In genomic region chr4:123183239-123184056, GRCm38 (mm10) we compare ENCODE assay signal across 8 mouse cellular contexts. TPM values are rescaled to one million over a fixed set of nuclear protein-coding genes. Genes with fewer than 3 reads are reported as not detected.
DNase-seq lines count a peak whose midpoint lies in the region; ATAC-seq and TF ChIP-seq lines count a peak whose summit lies in the region.

No protein-coding gene starts in this region.

- peaks cover 68% of the 10 kb centered on the region for H3K27me3 ChIP-seq in embryonic facial prominence, embryonic 12.5 days
- peaks cover 2% of the 10 kb centered on the region for H3K27me3 ChIP-seq in kidney, adult 2 months (replicated peaks; ENCODE audit: control insufficient read depth, insufficient read depth, low read length)
- H3K27me3 ChIP-seq in limb, embryonic 10.5 days (ENCODE audit: low read depth, poor library complexity, severe bottlenecking), result peaks cover 90% of the 10 kb centered on the region
- H3K27me3 ChIP-seq in midbrain, embryonic 11.5 days (ENCODE audit: control insufficient read depth, insufficient read depth, low read length), result peaks cover 38% of the 10 kb centered on the region

- no peak overlapping the region for H3K27ac ChIP-seq in embryonic facial prominence, embryonic 12.5 days
- H3K27ac ChIP-seq in kidney, adult 2 months (ENCODE audit: insufficient read depth, low read depth, low read length), result no peak overlapping the region
- H3K27ac ChIP-seq in limb, embryonic 10.5 days, result 0 out of 2 replicates have a peak overlapping the region, but pooled peaks have one; percentile 20
- no peak overlapping the region for H3K27ac ChIP-seq in midbrain, embryonic 11.5 days (ENCODE audit: low read depth, low read length)

- peak; percentile 76 for DNase-seq in adrenal gland, postnatal 25 days
- DNase-seq in heart, adult 9 months (ENCODE audit: low spot score in 2 of 2), result peak; percentile 44 to 51
- peak; percentile 79 for DNase-seq in kidney, adult 2 months
- peak; percentile 88 for DNase-seq in limb, embryonic 10.5 days (ENCODE audit: low spot score)
- DNase-seq in midbrain, embryonic 11.5 days (ENCODE audit: low spot score, missing footprints), result peak; percentile 97
- DNase-seq in right cerebral cortex, postnatal 36 days (ENCODE audit: low spot score in 2 of 2), result peak; percentile 92 to 93
- peak; percentile 88 for DNase-seq in yolk sac, embryonic 10.5 days (ENCODE audit: low spot score)

- ATAC-seq in embryonic facial prominence, embryonic 12.5 days (ENCODE audit: insufficient number of reproducible peaks, insufficient read depth, low FRiP score, low TSS enrichment), result peak; percentile 90
- ATAC-seq in midbrain, embryonic 11.5 days (ENCODE audit: low FRiP score), result peak; percentile 93

- peaks cover 3% of the 10 kb centered on the region; the same call in 1 of the 2 replicates for H3K4me1 ChIP-seq in embryonic facial prominence, embryonic 12.5 days
- H3K4me1 ChIP-seq in kidney, adult 2 months (ENCODE audit: control insufficient read depth, insufficient read depth, low read length), result peaks cover 4% of the 10 kb centered on the region
- H3K4me1 ChIP-seq in limb, embryonic 10.5 days, result peaks cover 20% of the 10 kb centered on the region
- peaks cover 7% of the 10 kb centered on the region for H3K4me1 ChIP-seq in midbrain, embryonic 11.5 days (ENCODE audit: control insufficient read depth, insufficient read depth, low read length)

- no peak for TF ChIP-seq POLR2A in kidney, adult 2 months (IDR thresholded peaks at IDR 0.05; ENCODE audit: low read depth, low read length)

- no peak for TF ChIP-seq CTCF in kidney, adult 2 months (conservative IDR thresholded peaks at IDR 0.05; ENCODE audit: insufficient read depth, insufficient read length, low read depth, low read length)

- WGBS in embryonic facial prominence, embryonic 12.5 days, result 11% methylated on average over 44 of the region's 44 CpGs
- 14% methylated on average over 44 of the region's 44 CpGs for WGBS in kidney, adult 2 months
- 9% methylated on average over 44 of the region's 44 CpGs for WGBS in limb, embryonic 10.5 days
- 10% methylated on average over 44 of the region's 44 CpGs for whole genome bisulfite sequencing in midbrain, embryonic 11.5 days

- H3K4me3 ChIP-seq in embryonic facial prominence, embryonic 12.5 days, result peak overlapping the region; percentile 40
- H3K4me3 ChIP-seq in kidney, adult 2 months (ENCODE audit: insufficient read depth, low read depth, low read length), result peak overlapping the region; percentile 52
- peak overlapping the region; percentile 54 for H3K4me3 ChIP-seq in limb, embryonic 10.5 days
- H3K4me3 ChIP-seq in midbrain, embryonic 11.5 days (ENCODE audit: low read depth, low read length), result peak overlapping the region; percentile 25

- H3K4me2 ChIP-seq in embryonic facial prominence, embryonic 12.5 days (replicated peaks), result peak overlapping the region; percentile 67
- H3K4me2 ChIP-seq in midbrain, embryonic 11.5 days, result peak overlapping the region; percentile 80

- H3K9ac ChIP-seq in embryonic facial prominence, embryonic 12.5 days, result no peak overlapping the region
- peak overlapping the region; percentile 34 for H3K9ac ChIP-seq in midbrain, embryonic 11.5 days (ENCODE audit: low read length)

- H3K9me3 ChIP-seq in embryonic facial prominence, embryonic 12.5 days, result no peaks in the 10 kb centered on the region
- no peaks in the 10 kb centered on the region for H3K9me3 ChIP-seq in limb, embryonic 10.5 days (replicated peaks)
- no peaks in the 10 kb centered on the region for H3K9me3 ChIP-seq in midbrain, embryonic 11.5 days (ENCODE audit: control insufficient read depth, low read length)

- no peaks in the 10 kb centered on the region for H3K36me3 ChIP-seq in embryonic facial prominence, embryonic 12.5 days
- H3K36me3 ChIP-seq in kidney, adult 2 months (ENCODE audit: control insufficient read depth, insufficient read depth, low read length), result no peaks in the 10 kb centered on the region
- H3K36me3 ChIP-seq in limb, embryonic 10.5 days, result no peaks in the 10 kb centered on the region
- no peaks in the 10 kb centered on the region for H3K36me3 ChIP-seq in midbrain, embryonic 11.5 days (ENCODE audit: control insufficient read depth, insufficient read depth, low read length)

RNA-seq across cellular contexts. Expression of gene Hpcal4, which starts 0.4 kb away (rescaled TPM):
- 2.0 and 3.6 TPM in 2 replicates for total RNA-seq in adrenal gland, postnatal 25 days (2021)
- 0.55 and 0.75 TPM in 2 replicates for polyA plus RNA-seq in embryonic facial prominence, embryonic 12.5 days (2016; fragmentation: Nextera tagmentation; extraction: Ambion mirVana)
- polyA plus RNA-seq in kidney, adult 2 months (2012; rRNA removed), result 0.75 and 0.83 TPM in 2 replicates
- 0.28 and 0.48 TPM in 2 replicates for polyA plus RNA-seq in limb, embryonic 10.5 days (2016; fragmentation: Nextera tagmentation; extraction: Ambion mirVana)
- polyA plus RNA-seq in midbrain, embryonic 11.5 days (2014; fragmentation: Nextera tagmentation; extraction: Ambion mirVana), result 0.38 and 0.94 TPM in 2 replicates

RNA-seq across cellular contexts. Expression of gene Nt5c1a, which starts 17.9 kb away (rescaled TPM):
- 42.0 and 42.8 TPM in 2 replicates for total RNA-seq in adrenal gland, postnatal 25 days (2021)
- polyA plus RNA-seq in embryonic facial prominence, embryonic 12.5 days (2016; fragmentation: Nextera tagmentation; extraction: Ambion mirVana), result not detected in 2 replicates
- 0.91 and 0.94 TPM in 2 replicates for polyA plus RNA-seq in kidney, adult 2 months (2012; rRNA removed)
- polyA plus RNA-seq in limb, embryonic 10.5 days (2016; fragmentation: Nextera tagmentation; extraction: Ambion mirVana), result not detected in 2 replicates
- polyA plus RNA-seq in midbrain, embryonic 11.5 days (2014; fragmentation: Nextera tagmentation; extraction: Ambion mirVana), result not detected in 2 replicates

RNA-seq across cellular contexts. Expression of gene Ppie, which starts 43.7 kb away (rescaled TPM):
- total RNA-seq in adrenal gland, postnatal 25 days (2021), result 44.3 and 49.8 TPM in 2 replicates
- 108 and 110 TPM in 2 replicates for polyA plus RNA-seq in embryonic facial prominence, embryonic 12.5 days (2016; fragmentation: Nextera tagmentation; extraction: Ambion mirVana)
- polyA plus RNA-seq in kidney, adult 2 months (2012; rRNA removed), result 14.3 and 17.3 TPM in 2 replicates
- polyA plus RNA-seq in limb, embryonic 10.5 days (2016; fragmentation: Nextera tagmentation; extraction: Ambion mirVana), result 133 and 144 TPM in 2 replicates
- polyA plus RNA-seq in midbrain, embryonic 11.5 days (2014; fragmentation: Nextera tagmentation; extraction: Ambion mirVana), result 119 and 126 TPM in 2 replicates

RNA-seq across cellular contexts. Expression of gene Heyl, which starts 49.9 kb away (rescaled TPM):
- 3.8 and 4.0 TPM in 2 replicates for total RNA-seq in adrenal gland, postnatal 25 days (2021)
- polyA plus RNA-seq in embryonic facial prominence, embryonic 12.5 days (2016; fragmentation: Nextera tagmentation; extraction: Ambion mirVana), result 7.2 and 7.9 TPM in 2 replicates
- 3.5 and 4.1 TPM in 2 replicates for polyA plus RNA-seq in kidney, adult 2 months (2012; rRNA removed)
- polyA plus RNA-seq in limb, embryonic 10.5 days (2016; fragmentation: Nextera tagmentation; extraction: Ambion mirVana), result 1.8 and 2.2 TPM in 2 replicates
- 6.8 and 7.7 TPM in 2 replicates for polyA plus RNA-seq in midbrain, embryonic 11.5 days (2014; fragmentation: Nextera tagmentation; extraction: Ambion mirVana)
